Mouse (Mus musculus) 416B (cell line): Measurements from ENCODE around the gene Mug1.
"Not testable (repeated sequence)": the region's sequence is repeated elsewhere in the genome, so short reads cannot be mapped to it uniquely, and the experiment has no call there.

Experiments used
- DNase-seq: peaks from one replicate; pipeline ENCODE4 v3.0.0; 2011; ENCODE audit warnings: low read depth

Gene Mug1

DNA sequence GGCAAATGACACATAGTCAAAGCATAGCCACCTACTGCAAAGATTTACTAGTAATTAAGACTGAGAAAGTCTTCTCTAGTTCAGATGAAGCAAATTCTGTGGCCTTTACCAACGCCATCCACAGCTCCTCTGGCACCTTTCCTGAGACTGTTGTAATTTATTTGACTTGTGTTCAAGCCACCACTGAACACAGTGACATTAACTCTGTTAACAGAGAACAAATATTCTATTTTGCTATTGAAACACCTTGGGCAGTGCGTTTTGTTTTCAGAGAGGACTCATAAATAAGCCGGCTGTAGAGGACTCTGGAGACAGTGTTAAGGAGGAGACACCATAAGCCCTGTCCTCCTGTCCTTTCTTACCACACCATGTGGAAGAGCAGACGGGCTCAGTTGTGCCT is at the start of gene Mug1:
Mug1 (plus strand) TSS at position 271 of the 400 bp plus-strand sequence.
- DNase-seq, result not testable (repeated sequence)

- DNase-seq, result no peak
Measured at GRCm38 (mm10) chr6:121828034-121828433, 10.3 kb upstream of the Mug1 start.

- DNase-seq, result no peak
Measured at GRCm38 (mm10) chr6:121836361-121836760, 2.0 kb upstream of the Mug1 start.

- peak; percentile 2 for DNase-seq
Measured at GRCm38 (mm10) chr6:121848378-121848777, 10.0 kb downstream of the Mug1 start.
